Mouse (Mus musculus): ENCODE results near the gene Mmp9. TPM values are rescaled to one million over a fixed set of nuclear protein-coding genes. Genes with fewer than 3 reads are reported as not detected.
A peak's percentile ranks its signal among the peaks of the same experiment; 100 is the strongest.

The Mmp9 gene
- total RNA-seq, 1 experiment, result 7.0 TPM

DNA sequence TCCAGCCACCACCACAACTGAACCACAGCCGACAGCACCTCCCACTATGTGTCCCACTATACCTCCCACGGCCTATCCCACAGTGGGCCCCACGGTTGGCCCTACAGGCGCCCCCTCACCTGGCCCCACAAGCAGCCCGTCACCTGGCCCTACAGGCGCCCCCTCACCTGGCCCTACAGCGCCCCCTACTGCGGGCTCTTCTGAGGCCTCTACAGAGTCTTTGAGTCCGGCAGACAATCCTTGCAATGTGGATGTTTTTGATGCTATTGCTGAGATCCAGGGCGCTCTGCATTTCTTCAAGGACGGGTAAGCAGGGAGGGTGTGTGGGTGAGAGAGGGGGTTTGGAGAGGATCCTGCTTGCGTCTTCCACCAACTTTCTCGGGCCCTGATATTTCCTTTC lies 11.9 kb downstream of the Mmp9 start:
- peaks cover 2 to 39% of the 10 kb centered on the region in 2 experiments; a peak in 2 of 4 replicates for H3K4me1 ChIP-seq (ENCODE audit: control insufficient read depth in 2 of 2, insufficient read depth in 2 of 2, low read length in 2 of 2, poor library complexity in 1 of 2)
- no peaks in the 10 kb centered on the region for H3K9me3 ChIP-seq (ENCODE audit: control insufficient read depth, insufficient read depth, low read depth, low read length)
- DNase-seq (ENCODE audit: low read depth, low spot score), result no peak
- H3K4me3 ChIP-seq (ENCODE audit: insufficient read depth in 1 of 2, low read depth in 1 of 2, low read length in 2 of 2, poor library complexity in 1 of 2, severe bottlenecking in 1 of 2), result no peak overlapping the region
- no peak overlapping the region for H3K27ac ChIP-seq (ENCODE audit: insufficient read depth, low read depth, low read length, poor library complexity, severe bottlenecking)
- TF ChIP-seq HCFC1 (IDR thresholded peaks at IDR 0.05; ENCODE audit: borderline replicate concordance, insufficient read depth, low read length) (no peak), ZNF384 (IDR thresholded peaks at IDR 0.05; ENCODE audit: low read depth, low read length) (no peak), ZC3H11A (IDR thresholded peaks at IDR 0.05; ENCODE audit: borderline replicate concordance, low read depth, low read length) (no peak), CHD2 (IDR thresholded peaks at IDR 0.05; ENCODE audit: low read depth, low read length) (no peak), MAFK (IDR thresholded peaks at IDR 0.05; ENCODE audit: insufficient read depth, low read depth, low read length) (no peak)
- H3K36me3 ChIP-seq (ENCODE audit: control insufficient read depth, insufficient read depth, low read length, poor library complexity, severe bottlenecking), result no peaks in the 10 kb centered on the region
- in situ Hi-C loops (cut with MboI; ENCODE audit: low sequenced_read_pairs in 2 of 2, unreplicated experiment in 2 of 2), result no loop called here
- no peak overlapping the region for H3K9ac ChIP-seq (ENCODE audit: insufficient read depth, low read depth, low read length, poor library complexity, severe bottlenecking)

DNA sequence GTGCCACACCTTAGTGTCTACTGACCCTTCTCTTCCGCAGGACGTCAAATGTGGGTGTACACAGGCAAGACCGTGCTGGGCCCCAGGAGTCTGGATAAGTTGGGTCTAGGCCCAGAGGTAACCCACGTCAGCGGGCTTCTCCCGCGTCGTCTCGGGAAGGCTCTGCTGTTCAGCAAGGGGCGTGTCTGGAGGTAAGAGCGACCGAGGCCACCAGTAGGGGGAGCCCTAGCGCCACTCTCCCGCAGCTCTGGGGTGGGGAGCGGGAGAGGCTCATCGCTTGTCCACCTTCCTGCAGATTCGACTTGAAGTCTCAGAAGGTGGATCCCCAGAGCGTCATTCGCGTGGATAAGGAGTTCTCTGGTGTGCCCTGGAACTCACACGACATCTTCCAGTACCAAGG lies 12.6 kb downstream of the Mmp9 start:
- no peak overlapping the region for H3K4me3 ChIP-seq (ENCODE audit: insufficient read depth in 1 of 2, low read depth in 1 of 2, low read length in 2 of 2, poor library complexity in 1 of 2, severe bottlenecking in 1 of 2)
- no peak for TF ChIP-seq HCFC1 (IDR thresholded peaks at IDR 0.05; ENCODE audit: borderline replicate concordance, insufficient read depth, low read length)
- TF ChIP-seq ZC3H11A (IDR thresholded peaks at IDR 0.05; ENCODE audit: borderline replicate concordance, low read depth, low read length), result peak; percentile 55; the same call in 1 of the 2 replicates
- TF ChIP-seq ZNF384 (IDR thresholded peaks at IDR 0.05; ENCODE audit: low read depth, low read length), result no peak
- in situ Hi-C loops (cut with MboI; ENCODE audit: low sequenced_read_pairs in 2 of 2, unreplicated experiment in 2 of 2), result no loop called here
- H3K9me3 ChIP-seq (ENCODE audit: control insufficient read depth, insufficient read depth, low read depth, low read length), result no peaks in the 10 kb centered on the region
- H3K27ac ChIP-seq (ENCODE audit: insufficient read depth, low read depth, low read length, poor library complexity, severe bottlenecking), result no peak overlapping the region
- no peak overlapping the region for H3K9ac ChIP-seq (ENCODE audit: insufficient read depth, low read depth, low read length, poor library complexity, severe bottlenecking)
- H3K4me1 ChIP-seq (ENCODE audit: control insufficient read depth in 2 of 2, insufficient read depth in 2 of 2, low read length in 2 of 2, poor library complexity in 1 of 2), result peaks cover 2 to 35% of the 10 kb centered on the region in 2 experiments; a peak in 2 of 4 replicates
- DNase-seq (ENCODE audit: low read depth, low spot score), result peak; percentile 72
- H3K36me3 ChIP-seq (ENCODE audit: control insufficient read depth, insufficient read depth, low read length, poor library complexity, severe bottlenecking), result no peaks in the 10 kb centered on the region

DNA sequence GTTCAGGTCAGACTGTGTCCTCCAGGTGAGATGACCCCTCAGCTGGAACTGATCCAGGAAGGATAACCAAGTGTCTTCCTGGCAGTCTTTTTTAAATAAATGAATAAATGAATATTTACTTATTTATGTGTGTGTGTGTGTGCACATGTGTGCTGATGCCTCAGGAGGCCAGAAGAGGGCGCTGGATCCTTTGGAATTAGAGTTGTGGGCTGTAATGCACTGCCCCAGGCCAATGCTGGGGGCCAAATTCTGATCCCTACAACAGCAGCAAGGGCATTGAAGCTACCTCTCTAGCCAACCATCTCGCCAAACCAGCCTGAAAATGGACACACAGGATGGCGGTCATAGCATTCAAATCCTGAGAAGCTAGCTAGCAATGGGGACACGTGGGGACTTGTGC lies 15.1 kb downstream of the Mmp9 start:
- Histone ChIP-seq H3K27ac (ENCODE audit: insufficient read depth, low read depth, low read length, poor library complexity, severe bottlenecking) (no peak overlapping the region), H3K4me3 (ENCODE audit: insufficient read depth in 1 of 2, low read depth in 1 of 2, low read length in 2 of 2, poor library complexity in 1 of 2, severe bottlenecking in 1 of 2) (peak overlapping the region in 1 of 2 experiments; percentile 10; a peak in 1 of 4 replicates), H3K9me3 (ENCODE audit: control insufficient read depth, insufficient read depth, low read depth, low read length) (no peaks in the 10 kb centered on the region), H3K9ac (ENCODE audit: insufficient read depth, low read depth, low read length, poor library complexity, severe bottlenecking) (no peak overlapping the region), H3K4me1 (ENCODE audit: control insufficient read depth in 2 of 2, insufficient read depth in 2 of 2, low read length in 2 of 2, poor library complexity in 1 of 2) (peaks cover 0 to 16% of the 10 kb centered on the region in 2 experiments; a peak in 1 of 4 replicates), H3K36me3 (ENCODE audit: control insufficient read depth, insufficient read depth, low read length, poor library complexity, severe bottlenecking) (no peaks in the 10 kb centered on the region)
- DNase-seq (ENCODE audit: low read depth, low spot score), result no peak
- no peak for TF ChIP-seq MAFK (IDR thresholded peaks at IDR 0.05; ENCODE audit: insufficient read depth, low read depth, low read length)
- no peak for TF ChIP-seq CHD2 (IDR thresholded peaks at IDR 0.05; ENCODE audit: low read depth, low read length)
- no peak for TF ChIP-seq ZNF384 (IDR thresholded peaks at IDR 0.05; ENCODE audit: low read depth, low read length)
- TF ChIP-seq ZC3H11A (IDR thresholded peaks at IDR 0.05; ENCODE audit: borderline replicate concordance, low read depth, low read length), result no peak
- no peak for TF ChIP-seq HCFC1 (IDR thresholded peaks at IDR 0.05; ENCODE audit: borderline replicate concordance, insufficient read depth, low read length)
- in situ Hi-C loops (cut with MboI; ENCODE audit: low sequenced_read_pairs in 2 of 2, unreplicated experiment in 2 of 2), result no loop called here

DNA sequence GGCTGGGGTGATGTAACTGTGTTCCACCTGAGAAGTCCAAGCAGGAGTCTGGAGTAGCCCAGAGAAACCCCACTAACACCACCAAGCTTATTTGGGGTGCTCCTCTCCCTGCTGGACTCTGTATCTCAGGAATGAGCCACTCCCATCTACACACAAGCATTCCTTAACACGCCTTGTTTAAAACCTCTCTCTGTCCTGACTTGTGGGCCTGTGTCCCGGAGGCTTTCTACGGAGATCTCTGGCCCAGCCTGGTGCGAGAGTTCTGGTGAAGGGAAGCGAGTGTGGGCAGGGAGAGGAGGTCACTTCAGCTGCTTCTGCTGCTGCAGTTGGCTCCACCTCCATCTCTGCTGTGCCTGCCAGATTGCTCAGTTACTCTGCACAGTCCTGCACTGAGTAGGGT lies 15.6 kb downstream of the Mmp9 start:
- TF ChIP-seq MAFK (IDR thresholded peaks at IDR 0.05; ENCODE audit: insufficient read depth, low read depth, low read length), result no peak
- no peak for TF ChIP-seq ZC3H11A (IDR thresholded peaks at IDR 0.05; ENCODE audit: borderline replicate concordance, low read depth, low read length)
- TF ChIP-seq HCFC1 (IDR thresholded peaks at IDR 0.05; ENCODE audit: borderline replicate concordance, insufficient read depth, low read length), result no peak
- no peak for TF ChIP-seq CHD2 (IDR thresholded peaks at IDR 0.05; ENCODE audit: low read depth, low read length)
- no peak for TF ChIP-seq ZNF384 (IDR thresholded peaks at IDR 0.05; ENCODE audit: low read depth, low read length)
- Histone ChIP-seq H3K27ac (ENCODE audit: insufficient read depth, low read depth, low read length, poor library complexity, severe bottlenecking) (no peak overlapping the region), H3K9ac (ENCODE audit: insufficient read depth, low read depth, low read length, poor library complexity, severe bottlenecking) (no peak overlapping the region), H3K4me3 (ENCODE audit: insufficient read depth in 1 of 2, low read depth in 1 of 2, low read length in 2 of 2, poor library complexity in 1 of 2, severe bottlenecking in 1 of 2) (no peak overlapping the region), H3K4me1 (ENCODE audit: control insufficient read depth in 2 of 2, insufficient read depth in 2 of 2, low read length in 2 of 2, poor library complexity in 1 of 2) (peaks cover 0 to 15% of the 10 kb centered on the region in 2 experiments; a peak in 1 of 4 replicates), H3K36me3 (ENCODE audit: control insufficient read depth, insufficient read depth, low read length, poor library complexity, severe bottlenecking) (no peaks in the 10 kb centered on the region), H3K9me3 (ENCODE audit: control insufficient read depth, insufficient read depth, low read depth, low read length) (no peaks in the 10 kb centered on the region)
- in situ Hi-C loops (cut with MboI; ENCODE audit: low sequenced_read_pairs in 2 of 2, unreplicated experiment in 2 of 2), result no loop called here
- DNase-seq (ENCODE audit: low read depth, low spot score), result no peak
